Mouse (Mus musculus): Measurements from ENCODE around the gene Hoga1. TPM values are rescaled to one million over a fixed set of nuclear protein-coding genes. Genes with fewer than 3 reads are reported as not detected.

The Hoga1 gene
- polyA plus RNA-seq, 1 experiment: 0.84 TPM

- no peak overlapping the region for H3K4me3 ChIP-seq (ENCODE audit: control insufficient read depth, insufficient read depth, low read length)
- no peaks in the 10 kb centered on the region for H3K4me1 ChIP-seq (replicated peaks; ENCODE audit: control insufficient read depth, insufficient read depth, low read length)
- no peak overlapping the region for H3K27ac ChIP-seq (ENCODE audit: control insufficient read depth, insufficient read depth, low read length)
- 86% methylated on average over 15 of the region's 15 CpGs for WGBS
- no peak for DNase-seq
- TF ChIP-seq CTCF (IDR thresholded peaks at IDR 0.05; ENCODE audit: borderline replicate concordance, control insufficient read depth, extremely low read depth, insufficient read depth, low read length, poor library complexity) (no peak), POLR2A (IDR thresholded peaks at IDR 0.05; ENCODE audit: control insufficient read depth, extremely low read depth, insufficient read depth, low read length, poor library complexity) (no peak)
- no peaks in the 10 kb centered on the region for H3K36me3 ChIP-seq (ENCODE audit: control insufficient read depth, insufficient read depth, low read length)
- H3K27me3 ChIP-seq (ENCODE audit: control insufficient read depth, insufficient read depth, low read length): no peaks in the 10 kb centered on the region
Measured at GRCm38 (mm10) chr19:42071886-42072608, 26.6 kb downstream of the Hoga1 start.

- H3K36me3 ChIP-seq (ENCODE audit: control insufficient read depth, insufficient read depth, low read length): no peaks in the 10 kb centered on the region
- TF ChIP-seq POLR2A (IDR thresholded peaks at IDR 0.05; ENCODE audit: control insufficient read depth, extremely low read depth, insufficient read depth, low read length, poor library complexity) (no peak), CTCF (IDR thresholded peaks at IDR 0.05; ENCODE audit: borderline replicate concordance, control insufficient read depth, extremely low read depth, insufficient read depth, low read length, poor library complexity) (no peak)
- H3K27ac ChIP-seq (ENCODE audit: control insufficient read depth, insufficient read depth, low read length): no peak overlapping the region
- no peaks in the 10 kb centered on the region for H3K4me1 ChIP-seq (replicated peaks; ENCODE audit: control insufficient read depth, insufficient read depth, low read length)
- no peaks in the 10 kb centered on the region for H3K27me3 ChIP-seq (ENCODE audit: control insufficient read depth, insufficient read depth, low read length)
- DNase-seq: no peak
- 83% methylated on average over 7 of the region's 7 CpGs for WGBS
- H3K4me3 ChIP-seq (ENCODE audit: control insufficient read depth, insufficient read depth, low read length): no peak overlapping the region
Measured at GRCm38 (mm10) chr19:42072802-42073201, 27.4 kb downstream of the Hoga1 start.

GRCm38 (mm10) chr19:42075051-42075450 lies 29.6 kb downstream of the Hoga1 start:
- no peak for DNase-seq
- TF ChIP-seq CTCF (IDR thresholded peaks at IDR 0.05; ENCODE audit: borderline replicate concordance, control insufficient read depth, extremely low read depth, insufficient read depth, low read length, poor library complexity) (no peak), POLR2A (IDR thresholded peaks at IDR 0.05; ENCODE audit: control insufficient read depth, extremely low read depth, insufficient read depth, low read length, poor library complexity) (no peak)

GRCm38 (mm10) chr19:42075992-42076391 lies 30.6 kb downstream of the Hoga1 start:
- Histone ChIP-seq H3K36me3 (ENCODE audit: control insufficient read depth, insufficient read depth, low read length) (no peaks in the 10 kb centered on the region), H3K27ac (ENCODE audit: control insufficient read depth, insufficient read depth, low read length) (no peak overlapping the region), H3K4me1 (replicated peaks; ENCODE audit: control insufficient read depth, insufficient read depth, low read length) (no peaks in the 10 kb centered on the region), H3K4me3 (ENCODE audit: control insufficient read depth, insufficient read depth, low read length) (no peak overlapping the region), H3K27me3 (ENCODE audit: control insufficient read depth, insufficient read depth, low read length) (no peaks in the 10 kb centered on the region)
- DNase-seq: no peak
- TF ChIP-seq CTCF (IDR thresholded peaks at IDR 0.05; ENCODE audit: borderline replicate concordance, control insufficient read depth, extremely low read depth, insufficient read depth, low read length, poor library complexity) (no peak), POLR2A (IDR thresholded peaks at IDR 0.05; ENCODE audit: control insufficient read depth, extremely low read depth, insufficient read depth, low read length, poor library complexity) (no peak)
- WGBS: 96% methylated on average over 16 of the region's 16 CpGs

More at GRCm38 (mm10) chr19:42075051-42075450, 29.6 kb downstream of the Hoga1 start:
- WGBS: 96% methylated on average over 2 of the region's 2 CpGs
- H3K4me1 ChIP-seq (replicated peaks; ENCODE audit: control insufficient read depth, insufficient read depth, low read length): no peaks in the 10 kb centered on the region
- no peak overlapping the region for H3K27ac ChIP-seq (ENCODE audit: control insufficient read depth, insufficient read depth, low read length)
- no peaks in the 10 kb centered on the region for H3K36me3 ChIP-seq (ENCODE audit: control insufficient read depth, insufficient read depth, low read length)
- H3K4me3 ChIP-seq (ENCODE audit: control insufficient read depth, insufficient read depth, low read length): no peak overlapping the region
- no peaks in the 10 kb centered on the region for H3K27me3 ChIP-seq (ENCODE audit: control insufficient read depth, insufficient read depth, low read length)

- no peak for TF ChIP-seq CTCF (IDR thresholded peaks at IDR 0.05; ENCODE audit: borderline replicate concordance, control insufficient read depth, extremely low read depth, insufficient read depth, low read length, poor library complexity)
- no peak for TF ChIP-seq POLR2A (IDR thresholded peaks at IDR 0.05; ENCODE audit: control insufficient read depth, extremely low read depth, insufficient read depth, low read length, poor library complexity)
- no peaks in the 10 kb centered on the region for H3K36me3 ChIP-seq (ENCODE audit: control insufficient read depth, insufficient read depth, low read length)
- no peak for DNase-seq
- H3K27ac ChIP-seq (ENCODE audit: control insufficient read depth, insufficient read depth, low read length): no peak overlapping the region
- 95% methylated on average over 8 of the region's 8 CpGs for WGBS
- H3K27me3 ChIP-seq (ENCODE audit: control insufficient read depth, insufficient read depth, low read length): no peaks in the 10 kb centered on the region
- H3K4me1 ChIP-seq (replicated peaks; ENCODE audit: control insufficient read depth, insufficient read depth, low read length): no peaks in the 10 kb centered on the region
- no peak overlapping the region for H3K4me3 ChIP-seq (ENCODE audit: control insufficient read depth, insufficient read depth, low read length)
Measured at GRCm38 (mm10) chr19:42078566-42078965, 33.2 kb downstream of the Hoga1 start.

- H3K4me1 ChIP-seq (replicated peaks; ENCODE audit: control insufficient read depth, insufficient read depth, low read length): no peaks in the 10 kb centered on the region
- no peak overlapping the region for H3K4me3 ChIP-seq (ENCODE audit: control insufficient read depth, insufficient read depth, low read length)
- 97% methylated on average over 12 of the region's 12 CpGs for WGBS
- DNase-seq: no peak
- H3K27ac ChIP-seq (ENCODE audit: control insufficient read depth, insufficient read depth, low read length): no peak overlapping the region
- no peaks in the 10 kb centered on the region for H3K27me3 ChIP-seq (ENCODE audit: control insufficient read depth, insufficient read depth, low read length)
- H3K36me3 ChIP-seq (ENCODE audit: control insufficient read depth, insufficient read depth, low read length): no peaks in the 10 kb centered on the region
- TF ChIP-seq POLR2A (IDR thresholded peaks at IDR 0.05; ENCODE audit: control insufficient read depth, extremely low read depth, insufficient read depth, low read length, poor library complexity): no peak
- TF ChIP-seq CTCF (IDR thresholded peaks at IDR 0.05; ENCODE audit: borderline replicate concordance, control insufficient read depth, extremely low read depth, insufficient read depth, low read length, poor library complexity): no peak
Measured at GRCm38 (mm10) chr19:42079006-42079405, 33.6 kb downstream of the Hoga1 start.

Measured in thymus, adult 2 months (tissue).